Mouse (Mus musculus): ENCODE data around the gene RPS10-NUDT3.
"Not testable (repeated sequence)": the region's sequence is repeated elsewhere in the genome, so short reads cannot be mapped to it uniquely, and the experiment has no call there.

Gene RPS10-NUDT3

DNA sequence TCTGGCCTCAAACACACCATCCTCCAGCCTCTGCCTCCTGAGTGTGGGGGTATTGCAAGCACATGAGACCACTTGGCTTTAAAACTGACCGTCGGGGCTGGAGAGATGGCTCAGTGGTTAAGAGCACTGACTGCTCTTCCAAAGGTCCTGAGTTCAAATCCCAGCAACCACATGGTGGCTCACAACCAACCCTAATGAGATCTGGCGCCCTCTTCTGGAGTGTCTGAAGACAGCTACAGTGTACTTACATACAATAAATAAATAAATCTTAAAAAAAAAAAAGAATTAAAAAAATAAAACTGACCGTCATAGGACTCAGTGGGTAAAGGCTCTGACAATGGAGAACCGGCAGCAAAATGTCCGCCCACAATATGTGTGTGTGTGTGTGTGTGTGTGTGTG lies 4.8 kb upstream of the RPS10-NUDT3 start:
- DNase-seq = not testable (repeated sequence)

DNA sequence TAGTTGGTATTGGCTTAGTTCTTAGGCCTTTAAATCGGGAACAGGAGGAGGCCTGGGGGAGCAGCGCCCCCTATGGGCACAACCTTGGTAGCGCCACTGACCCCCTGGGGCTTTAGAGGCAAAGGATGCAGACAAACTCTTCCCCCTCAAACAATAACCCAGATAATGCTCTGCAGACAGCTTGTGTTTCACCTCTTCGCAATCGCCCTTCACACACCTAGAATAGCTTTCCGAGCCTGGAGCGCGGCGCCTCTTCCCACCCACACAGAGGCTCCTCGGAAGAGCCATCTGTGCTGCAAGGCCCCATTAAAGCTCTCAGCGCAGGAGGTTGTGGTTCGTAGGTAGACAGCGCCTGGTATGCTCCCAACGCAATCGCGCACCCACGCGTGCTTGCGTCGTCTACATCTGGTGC lies 3.9 kb upstream of the RPS10-NUDT3 start:
- DNase-seq = peak; percentile 65

DNA sequence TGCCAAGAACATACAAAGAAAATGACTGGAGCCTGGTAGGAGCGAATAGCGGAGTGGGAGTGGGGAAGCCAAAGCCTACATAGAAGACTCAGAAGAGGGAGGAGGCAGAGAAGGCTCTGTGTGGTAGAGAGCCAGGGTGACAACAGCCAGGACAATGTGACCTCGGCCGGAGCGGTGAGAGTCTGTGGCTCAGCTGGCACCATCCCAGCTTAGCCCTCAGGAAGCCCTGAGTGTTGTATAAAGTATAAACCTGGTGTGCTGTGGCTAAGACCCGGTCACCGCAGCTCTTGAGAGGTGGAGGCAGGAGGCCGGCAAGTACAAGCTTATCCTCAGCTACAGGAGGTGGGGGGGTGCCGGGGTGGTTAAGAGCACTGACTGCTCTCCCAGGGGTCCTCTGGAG lies 2.3 kb upstream of the RPS10-NUDT3 start:
- DNase-seq = no peak

DNA sequence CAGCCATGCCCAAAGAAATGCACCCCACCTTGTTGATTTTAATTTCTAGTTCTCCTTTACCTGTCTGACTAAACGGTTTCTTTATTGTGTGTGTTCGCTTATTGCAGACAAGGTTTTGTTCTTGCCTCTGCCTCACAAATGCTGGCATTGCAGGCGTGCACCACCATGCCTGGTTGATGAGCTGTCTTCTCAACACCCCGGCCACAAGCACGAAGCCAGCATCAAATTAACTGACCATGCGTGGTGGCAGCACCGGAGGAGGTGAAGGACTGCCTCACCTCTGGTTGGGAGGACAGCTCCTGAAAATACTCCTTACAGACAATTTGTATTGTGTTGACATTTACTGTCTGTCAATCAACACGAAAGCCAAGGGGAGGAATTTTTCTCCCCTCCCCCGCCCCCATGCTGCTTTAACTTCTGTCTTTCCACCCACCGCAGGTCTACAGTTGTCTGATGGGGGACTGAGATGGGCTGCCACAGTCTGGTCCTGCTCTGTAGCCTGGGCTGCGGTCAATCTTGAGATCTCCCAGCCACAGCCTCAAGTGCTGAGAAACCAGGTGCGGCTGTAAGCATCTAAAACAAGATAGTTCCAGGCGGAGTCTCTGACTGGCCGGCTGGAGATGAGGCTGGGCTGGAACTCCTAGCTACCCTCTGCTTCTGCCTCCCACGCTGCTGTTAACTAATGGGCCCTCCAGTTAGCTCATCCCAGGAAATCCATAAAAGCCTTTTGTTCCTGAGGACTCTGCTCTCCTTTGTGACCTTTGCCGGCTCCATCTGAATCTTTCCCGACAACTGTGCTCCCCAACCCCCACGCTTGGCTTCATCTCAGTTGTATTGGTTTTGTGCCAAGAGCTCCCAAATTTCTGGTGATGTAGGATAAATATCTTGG lies 1.4 kb upstream of the RPS10-NUDT3 start, which contains the start of gene Rps10:
Rps10 (minus strand) TSS at position 538 of the 889 bp plus-strand sequence.
- no peak for DNase-seq

DNA sequence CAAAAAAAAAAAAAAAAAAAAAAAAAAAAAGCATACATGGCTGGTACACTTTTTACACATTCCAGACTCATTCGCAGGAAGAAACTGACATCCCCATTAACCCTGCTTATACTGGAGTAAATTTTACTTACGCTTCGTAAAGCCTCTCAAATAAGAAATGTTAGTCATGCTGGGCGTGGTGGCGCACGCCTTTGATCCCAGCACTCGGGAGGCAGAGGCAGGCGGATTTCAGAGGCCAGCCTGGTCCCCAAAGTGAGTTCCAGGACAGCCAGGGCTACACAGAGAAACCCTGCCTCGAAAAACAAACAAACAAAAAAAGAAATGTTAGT lies 517 bp upstream of the RPS10-NUDT3 start:
- not testable (repeated sequence) for DNase-seq

GRCm38 (mm10) chr17:27629249-27630020 lies 5.6 kb downstream of the RPS10-NUDT3 start:
- DNase-seq = peak; percentile 91

- DNase-seq = no peak
Observed at GRCm38 (mm10) chr17:27628376-27628775, 6.6 kb downstream of the RPS10-NUDT3 start.

DNA sequence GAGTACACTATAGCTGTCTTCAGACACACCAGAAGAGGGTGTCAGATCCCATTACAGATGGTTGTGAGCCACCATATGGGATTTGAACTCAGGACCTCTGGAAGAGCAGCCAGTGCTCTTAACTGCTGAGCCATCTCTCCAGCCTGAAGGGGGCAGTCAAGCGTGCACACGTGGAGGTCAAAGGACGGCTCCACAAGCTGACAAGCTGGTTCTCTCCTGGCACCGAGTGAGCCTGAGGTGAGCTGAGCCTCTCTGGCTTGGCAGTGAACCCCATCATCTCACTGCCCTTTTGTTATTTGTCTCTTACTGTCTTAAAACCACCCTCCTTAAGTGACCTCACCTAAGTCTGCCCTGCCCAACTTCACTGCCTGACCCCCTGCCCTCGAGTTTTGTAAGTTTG lies 7.6 kb downstream of the RPS10-NUDT3 start:
- DNase-seq = no peak

DNA sequence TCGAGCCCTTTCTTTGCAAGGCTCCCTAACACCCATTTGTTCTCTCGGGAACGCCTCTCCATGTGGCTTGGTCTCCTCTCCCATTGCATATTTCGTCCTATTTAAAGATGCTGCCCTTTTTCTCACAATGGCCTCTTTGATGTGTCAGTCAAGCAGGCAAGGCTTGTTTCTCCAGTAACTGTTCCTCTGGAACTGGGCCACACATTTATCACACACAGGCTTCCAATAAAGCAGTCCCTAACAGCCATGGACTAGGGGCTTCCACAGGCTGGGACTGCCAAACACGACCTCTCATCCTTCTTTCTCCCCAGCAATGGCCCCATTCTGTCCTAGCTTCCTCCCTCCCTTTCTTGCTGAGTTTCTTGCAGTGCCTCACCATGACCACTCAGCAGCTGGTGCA lies 8.3 kb downstream of the RPS10-NUDT3 start:
- DNase-seq = no peak

DNA sequence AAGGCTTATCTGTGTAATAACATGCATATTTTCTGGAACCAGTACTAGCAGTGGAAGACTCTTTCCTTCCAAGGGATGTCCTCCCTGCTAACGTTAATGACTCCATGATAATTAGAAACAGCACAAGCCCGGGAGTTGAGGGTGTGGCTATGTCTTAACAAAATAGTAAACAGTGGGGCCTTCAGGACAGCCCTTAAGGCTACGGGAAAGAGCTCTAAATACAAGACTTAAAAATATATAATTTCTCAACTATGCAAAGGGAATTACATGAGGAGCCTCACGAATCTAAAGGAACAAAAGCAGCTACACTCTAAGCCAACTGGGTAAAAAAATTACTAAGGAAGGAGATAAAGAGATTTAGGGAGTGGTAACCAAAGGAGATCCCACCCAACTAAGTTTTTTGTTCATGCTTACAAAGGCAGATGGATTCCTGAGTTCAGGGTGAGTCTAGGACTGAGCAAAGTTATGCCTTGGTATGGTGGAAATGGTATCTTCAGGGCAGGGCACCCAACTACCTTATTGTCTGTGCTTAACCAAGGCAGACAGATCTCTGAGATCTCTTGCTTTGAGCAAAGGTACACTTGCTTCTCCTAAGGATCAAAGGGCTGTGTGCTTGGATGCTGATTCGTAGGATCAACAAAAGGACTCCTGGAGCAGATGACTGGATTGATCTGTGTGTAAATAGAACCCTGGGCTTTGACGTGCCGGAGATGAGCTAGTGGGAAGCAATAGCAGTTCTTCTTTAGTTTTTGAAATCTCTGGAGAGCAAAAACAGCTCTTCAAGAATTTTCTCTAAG lies 9.4 kb downstream of the RPS10-NUDT3 start:
- no peak for DNase-seq

DNA sequence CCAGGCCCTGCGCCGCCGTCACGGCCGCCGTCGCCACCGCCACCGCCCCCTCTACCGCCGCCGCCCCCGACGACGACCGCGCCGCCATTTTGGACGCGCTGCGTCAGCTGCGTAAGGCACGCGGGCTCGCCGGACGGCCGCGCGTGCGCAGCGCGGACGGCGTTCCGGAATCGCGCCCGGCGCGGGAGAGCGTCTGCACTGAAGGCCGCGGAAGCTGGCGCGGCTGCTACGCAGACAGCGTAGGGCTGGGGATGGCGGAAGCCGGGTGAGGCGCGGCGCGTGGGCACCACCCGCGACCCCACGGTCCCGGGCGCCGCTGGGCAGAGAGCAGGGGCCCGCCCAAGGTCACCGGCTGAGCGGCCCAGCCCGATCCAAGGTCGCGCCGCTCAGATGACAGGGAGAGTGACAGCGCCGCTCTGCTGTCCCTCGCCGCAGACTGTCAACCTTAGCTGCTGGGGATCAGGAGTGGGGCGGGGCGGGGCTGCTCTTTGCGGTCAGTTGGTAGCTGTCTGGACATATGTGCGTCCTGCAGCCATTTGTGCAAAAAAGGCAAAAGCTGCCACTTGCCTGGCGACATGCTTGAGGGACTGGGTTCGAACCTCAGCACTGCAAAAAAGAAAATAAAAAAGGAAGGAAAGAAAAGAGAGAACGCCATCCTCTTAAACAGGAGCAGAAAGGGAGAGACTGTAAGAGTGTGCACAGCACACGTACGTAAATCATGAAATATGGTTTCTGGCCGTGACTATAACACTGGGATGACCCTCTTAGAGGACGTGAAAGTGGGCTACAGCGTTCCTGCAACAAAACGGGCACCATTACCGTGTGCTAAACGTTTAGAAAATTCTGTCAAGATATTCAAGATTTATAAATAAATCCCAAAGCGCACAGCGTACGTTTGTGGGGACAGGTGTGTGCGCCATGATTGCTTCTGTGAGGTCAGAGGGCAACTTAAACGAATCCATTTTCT lies 11.4 kb downstream of the RPS10-NUDT3 start, which contains the start of gene Nudt3:
Nudt3 (minus strand) TSS at position 136 of the 967 bp plus-strand sequence.
- DNase-seq = peak; percentile 92

DNA sequence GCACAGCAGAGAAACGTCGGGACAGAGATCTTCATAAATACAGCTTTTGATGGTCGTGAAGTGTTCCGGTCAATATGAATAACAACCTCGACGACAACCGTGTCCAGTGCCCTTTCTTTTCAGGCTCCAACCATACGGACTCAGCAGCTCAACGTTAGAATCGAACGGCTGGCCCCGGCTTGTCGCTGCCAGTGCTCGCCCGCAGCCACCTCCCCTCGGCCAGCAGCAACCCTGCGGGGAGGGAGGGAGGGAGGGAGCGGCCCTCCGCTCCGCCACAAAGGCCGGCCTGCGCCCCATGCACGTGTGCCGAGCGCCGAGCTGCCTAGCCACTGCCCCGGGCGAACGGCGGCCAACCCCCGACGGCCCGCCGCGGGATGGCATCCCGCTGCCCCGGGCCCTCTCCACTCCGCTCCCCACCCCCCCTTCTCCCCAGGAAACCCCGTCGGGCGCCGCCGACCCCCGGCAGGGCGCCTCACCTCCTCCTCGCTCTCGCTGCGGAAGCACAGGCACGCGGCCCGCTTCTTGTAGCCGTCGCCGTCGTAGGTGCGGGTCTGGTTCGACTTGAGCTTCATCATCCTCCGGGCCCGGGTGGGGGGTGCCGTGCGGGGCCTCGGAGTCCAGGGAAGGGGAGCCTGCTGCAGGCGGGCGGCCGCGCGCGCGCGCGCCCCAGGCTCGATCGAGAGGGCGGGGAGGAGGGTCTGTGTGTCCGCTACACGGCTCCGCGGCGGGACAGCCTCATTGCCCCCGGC lies 12.2 kb downstream of the RPS10-NUDT3 start:
- peak; percentile 38 for DNase-seq

DNA sequence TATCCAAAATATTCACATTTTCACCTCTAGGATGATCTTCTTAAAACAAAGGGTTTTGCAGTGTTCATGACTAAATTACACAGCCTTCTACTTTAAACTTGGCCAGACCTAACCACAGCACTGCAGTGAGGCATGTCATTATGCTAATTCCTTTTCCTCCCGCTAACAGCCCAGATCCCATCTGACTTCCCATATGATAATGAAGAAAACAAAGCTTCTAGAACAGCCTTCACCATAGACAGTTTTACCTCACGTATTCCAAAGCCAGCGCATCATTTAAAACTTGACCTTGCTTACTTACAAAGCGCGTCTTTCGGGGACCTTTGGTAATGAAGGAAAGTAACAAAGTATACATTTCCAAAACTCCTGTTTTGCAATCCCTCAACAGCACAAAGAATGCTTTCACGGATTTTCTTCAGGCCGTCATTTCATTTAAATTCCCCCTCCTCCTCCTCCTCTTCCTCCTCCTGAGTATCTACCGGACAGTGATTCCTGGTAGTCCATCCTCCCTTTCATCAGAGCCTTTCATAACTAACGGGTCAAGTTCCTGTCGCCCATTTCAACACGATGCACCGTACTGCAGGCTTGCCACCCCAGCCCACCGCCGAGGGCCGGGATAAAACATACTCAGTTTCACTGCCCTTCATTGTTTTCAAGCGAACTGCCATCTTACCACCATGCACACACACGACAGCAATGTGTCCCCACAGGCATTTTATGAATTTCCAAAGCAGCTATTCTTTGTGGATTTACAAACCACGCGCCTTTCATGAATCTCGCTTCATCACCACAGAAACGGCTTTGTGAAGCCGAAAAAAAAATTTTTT lies 13.1 kb downstream of the RPS10-NUDT3 start:
- DNase-seq = no peak

- DNase-seq = no peak
Observed at GRCm38 (mm10) chr17:27621161-27621560, 13.9 kb downstream of the RPS10-NUDT3 start.

- DNase-seq = no peak
Observed at GRCm38 (mm10) chr17:27615388-27615787, 19.6 kb downstream of the RPS10-NUDT3 start.

DNA sequence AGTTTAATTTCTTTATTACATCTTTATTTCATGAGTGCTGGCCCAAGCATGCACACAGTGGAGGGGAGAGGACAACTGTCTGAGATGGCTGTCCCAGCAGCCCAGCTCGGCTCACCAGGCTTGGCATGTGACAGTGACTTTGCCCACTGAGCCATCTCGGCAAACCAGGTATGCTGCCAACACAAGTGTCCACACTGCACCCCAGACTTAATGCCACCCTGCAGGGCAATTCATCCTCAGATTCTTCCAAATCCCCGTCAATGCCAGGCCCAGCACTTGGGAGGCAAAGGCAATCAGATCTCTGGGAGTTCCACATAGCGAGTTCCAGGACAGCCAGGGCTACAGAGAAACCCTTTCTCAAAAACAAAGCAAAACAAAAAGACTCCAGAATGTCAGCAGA lies 22.0 kb downstream of the RPS10-NUDT3 start:
- no peak for DNase-seq

DNA sequence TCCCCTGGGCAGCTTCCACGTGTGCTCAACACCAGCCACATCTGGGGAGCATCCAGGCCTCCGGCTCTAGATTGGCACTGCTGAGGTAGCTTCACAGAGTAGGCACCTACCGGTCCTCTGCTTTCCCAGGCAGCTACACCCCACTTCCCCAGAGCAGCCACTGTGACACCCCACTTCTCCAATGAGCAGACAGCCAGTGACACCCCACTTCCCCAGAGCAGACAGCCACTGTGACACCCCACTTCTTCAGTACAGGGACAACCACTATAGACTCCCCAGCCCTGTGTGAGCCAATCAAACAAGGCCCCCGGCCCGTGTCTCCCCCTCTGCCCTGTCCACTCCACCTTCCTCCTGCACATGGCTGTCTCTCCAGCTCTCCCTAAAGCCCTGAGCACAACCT lies 23.0 kb downstream of the RPS10-NUDT3 start:
- DNase-seq = no peak

DNA sequence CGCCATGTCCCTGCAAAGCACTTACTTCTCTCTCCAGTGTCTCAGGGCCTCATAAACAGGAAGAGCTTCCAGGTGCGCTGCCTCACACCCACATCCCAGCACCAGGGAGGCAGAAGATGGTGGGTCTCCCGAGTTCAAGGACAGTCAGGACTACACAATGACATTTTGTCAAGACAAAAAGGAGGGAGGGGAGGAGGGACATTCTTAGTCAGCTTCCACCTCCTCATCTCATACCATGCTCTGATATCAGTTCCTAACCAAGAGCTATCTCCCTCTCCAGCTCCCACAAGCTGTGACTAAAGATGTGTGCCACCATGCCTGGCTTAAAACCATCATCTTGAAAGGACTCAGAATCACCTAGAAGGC lies 23.5 kb downstream of the RPS10-NUDT3 start:
- no peak for DNase-seq

DNA sequence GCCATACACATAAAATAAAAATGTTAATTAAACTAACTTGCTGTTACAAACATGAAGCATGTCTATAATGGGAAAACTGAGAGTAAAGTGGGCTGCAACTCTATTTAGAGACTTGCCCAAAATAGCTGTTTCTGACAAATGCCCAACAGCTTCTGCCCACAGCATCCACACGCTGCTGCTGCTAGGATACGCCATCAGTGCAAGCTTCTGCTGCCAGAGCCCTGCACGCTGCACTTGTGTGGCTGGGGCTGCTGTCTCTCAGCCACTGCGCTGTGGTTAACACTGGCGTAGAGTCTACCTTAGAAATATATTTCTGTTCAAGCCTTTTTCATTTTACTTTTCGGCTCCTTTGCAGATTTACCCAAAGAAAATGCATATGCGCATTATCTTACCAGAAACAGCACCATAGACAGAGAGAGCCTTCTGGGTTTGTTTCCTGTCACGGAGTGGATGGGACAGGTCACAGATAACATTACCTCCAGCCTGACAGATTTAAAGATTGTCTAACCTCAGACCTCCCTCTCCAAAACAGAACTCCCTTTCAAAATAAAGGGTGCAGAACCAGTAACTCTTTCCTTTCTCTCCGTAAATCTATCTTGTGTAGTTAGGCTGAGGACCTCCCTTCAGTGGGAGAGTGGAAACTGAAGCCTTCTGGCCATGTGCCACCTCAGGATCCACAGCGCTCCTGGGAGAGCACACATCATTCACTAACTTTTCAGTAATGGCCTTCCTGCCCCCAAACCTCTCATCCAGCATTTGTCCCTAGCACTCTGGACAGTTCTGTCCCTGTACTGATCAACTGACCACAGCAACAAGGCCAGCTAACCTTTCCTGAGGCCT lies 24.1 kb downstream of the RPS10-NUDT3 start:
- peak; percentile 70 for DNase-seq
